Mouse (Mus musculus) hindlimb bud, embryonic 11.5 days (tissue): ENCODE measurements around the gene Bmi1.

Source experiments
- DNase-seq: peaks from one replicate; pipeline ENCODE4 v3.0.0-alpha.2; 2012; ENCODE audit warnings: low read depth, low spot score; ENCODE audit errors: extremely low spot score

The Bmi1 gene

DNA sequence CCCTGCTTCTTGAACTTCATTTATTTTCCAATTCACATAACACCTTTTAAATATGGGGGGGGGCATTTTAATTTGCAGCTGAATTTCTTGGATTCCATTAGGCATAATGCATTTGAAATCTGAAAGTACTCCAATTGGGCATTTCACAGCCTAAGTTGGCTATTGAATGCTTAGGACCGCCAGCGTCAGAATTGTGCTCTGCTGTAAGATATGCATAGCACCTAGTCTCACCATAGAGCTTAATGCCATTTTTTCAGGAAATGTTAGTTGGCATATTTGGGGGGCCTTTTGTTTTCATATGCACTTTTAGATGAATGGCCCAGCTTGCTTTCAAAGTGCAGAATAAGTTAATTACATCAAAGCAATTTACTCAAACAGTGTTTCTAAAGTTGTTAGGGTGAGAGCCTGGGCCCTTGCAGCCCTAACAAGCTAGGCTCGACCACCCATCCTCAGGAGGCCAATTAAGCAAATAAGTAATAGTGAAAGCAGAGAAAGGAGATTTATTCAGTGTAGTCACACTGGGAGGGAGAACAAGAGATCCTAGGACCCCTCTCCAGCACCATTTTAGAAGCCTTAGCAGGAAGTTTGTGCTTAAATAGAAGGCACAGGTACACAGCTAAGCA, 45.5 kb downstream of the Bmi1 start:
- no peak for DNase-seq

DNA sequence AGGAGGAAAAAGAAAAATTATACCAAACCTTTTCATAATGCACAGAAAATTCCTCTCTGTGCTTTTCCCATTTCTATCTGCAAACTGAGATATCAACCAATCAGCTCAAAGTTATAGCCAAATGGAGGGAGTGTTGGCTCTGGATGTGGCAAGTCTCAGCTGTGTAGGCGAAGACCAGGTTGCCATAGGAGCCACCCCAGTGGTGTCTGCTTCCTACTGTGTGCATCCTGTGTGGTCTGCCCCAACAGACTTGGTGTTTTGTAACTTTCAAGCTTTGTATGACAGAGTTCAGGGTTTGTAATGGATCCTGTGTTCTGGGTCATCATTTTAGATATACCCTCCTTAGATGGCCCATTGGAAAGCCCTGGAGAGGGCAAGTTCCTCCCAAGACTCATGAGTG, 47.6 kb downstream of the Bmi1 start:
- DNase-seq, result no peak

GRCm38 (mm10) chr2:18725880-18726279, 49.1 kb downstream of the Bmi1 start:
- no peak for DNase-seq

GRCm38 (mm10) chr2:18731718-18732117, 54.9 kb downstream of the Bmi1 start:
- DNase-seq, result no peak

DNA sequence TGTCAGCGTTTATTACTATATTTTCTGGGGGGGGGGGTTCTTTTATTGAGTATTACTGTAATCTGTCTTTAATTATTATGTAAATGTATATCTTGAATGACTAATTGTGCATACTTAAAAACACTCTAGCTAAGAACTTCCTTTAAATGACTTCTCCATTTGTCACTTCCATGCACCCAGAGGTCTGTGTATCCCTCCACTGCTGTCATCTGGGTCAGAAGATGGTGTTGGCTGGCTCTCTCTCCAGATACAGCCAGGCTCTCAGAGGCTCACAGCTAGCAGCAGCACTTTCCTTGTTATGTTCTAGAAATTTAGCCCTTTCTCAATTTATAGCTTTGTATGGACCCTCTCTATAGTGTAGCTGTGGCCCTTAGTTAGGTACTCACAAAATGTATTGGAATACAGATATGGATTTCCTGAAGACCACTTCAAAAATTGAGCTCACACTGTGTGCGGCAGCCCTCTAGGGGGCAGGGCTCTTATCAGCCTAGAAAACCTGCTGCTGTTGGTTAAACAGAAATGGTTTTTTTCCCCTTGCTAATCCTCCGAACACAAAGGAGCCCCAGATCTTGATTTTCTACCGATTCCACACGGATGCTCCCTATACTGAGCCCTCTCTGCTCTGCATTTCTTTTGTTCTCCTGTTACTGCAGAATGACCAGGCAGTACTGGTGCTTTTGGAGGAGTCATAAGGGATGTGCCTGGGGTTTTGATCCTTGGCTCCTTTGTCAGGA, 57.7 kb downstream of the Bmi1 start:
- no peak for DNase-seq
